Mouse (Mus musculus) adrenal gland, adult 8-10 months (tissue): ENCODE data around the gene Pirb. TPM values are rescaled to one million over a fixed set of nuclear protein-coding genes. Genes with fewer than 3 reads are reported as not detected.

ENCODE experiments used
- DNase-seq: peaks from one replicate; pipeline ENCODE4 v3.0.0; 2022
- total RNA-seq, 4 experiments: library from RNA; stranded (reverse); gene quantifications; 2 replicates each; pipeline ENCODE4 v1.2.4; 2022

The Pirb gene
- total RNA-seq, 4 experiments from 2014 or later: 2.9 to 6.3 (median 5.0) TPM

- no peak for DNase-seq
Measured at GRCm38 (mm10) chr7:3692382-3692986, 27.7 kb downstream of the Pirb start, which contains the start of gene Tsen34. Gene Tsen34, plus strand, starts transcription at chr7:3692863.

- DNase-seq: no peak
Measured at GRCm38 (mm10) chr7:3691919-3692318, 28.3 kb downstream of the Pirb start.

- DNase-seq: no peak
Measured at GRCm38 (mm10) chr7:3685400-3686187, 34.6 kb downstream of the Pirb start.

GRCm38 (mm10) chr7:3684698-3685097, 35.5 kb downstream of the Pirb start:
- DNase-seq: no peak

- DNase-seq: no peak
Measured at GRCm38 (mm10) chr7:3683908-3684550, 36.2 kb downstream of the Pirb start.

GRCm38 (mm10) chr7:3677342-3677741, 42.8 kb downstream of the Pirb start, which contains the start of gene Tmc4:
Gene Tmc4, minus strand, starts transcription at chr7:3677553.
- DNase-seq: no peak

- no peak for DNase-seq
Measured at GRCm38 (mm10) chr7:3676371-3676770, 43.8 kb downstream of the Pirb start.

- DNase-seq: no peak
Measured at GRCm38 (mm10) chr7:3675228-3675548, 45.0 kb downstream of the Pirb start.

- DNase-seq: peak; percentile 50
Measured at GRCm38 (mm10) chr7:3674507-3675227, 45.5 kb downstream of the Pirb start.

- no peak for DNase-seq
Measured at GRCm38 (mm10) chr7:3666921-3667391, 53.2 kb downstream of the Pirb start.

GRCm38 (mm10) chr7:3665215-3666114, 54.7 kb downstream of the Pirb start, which contains the start of gene Leng1:
Gene Leng1, minus strand, starts transcription at chr7:3665840.
- DNase-seq: peak; percentile 98

- DNase-seq: peak; percentile 35
Measured at GRCm38 (mm10) chr7:3664524-3665214, 55.5 kb downstream of the Pirb start.

Other genes starting within 250 kb of the Pirb start
- under 1 TPM in 3 of 4 experiments, not detected in 1; 0.24 to 0.90 (median 0.66) TPM for gene Tarm1, start 217.8 kb downstream of the Pirb start, total RNA-seq
- gene Oscar, start 104.2 kb downstream of the Pirb start, total RNA-seq: under 1 TPM in 2 of 4 experiments, not detected in 2; 0.17 to 0.21 TPM
- gene Ndufa3, start 103.0 kb downstream of the Pirb start, total RNA-seq: 100 to 1,000 TPM; 561 to 701 (median 624) TPM
- gene Tfpt, start 90.5 kb downstream of the Pirb start, total RNA-seq: 10 to 100 TPM; 23.1 to 31.3 (median 24.9) TPM
- 10 to 100 TPM; 38.9 to 57.0 (median 49.1) TPM for gene Prpf31, start 90.4 kb downstream of the Pirb start, total RNA-seq
- 10 to 100 TPM; 48.3 to 83.2 (median 60.9) TPM for gene Cnot3, start 75.1 kb downstream of the Pirb start, total RNA-seq
- gene Leng1, start 54.6 kb downstream of the Pirb start, total RNA-seq: 10 to 100 TPM in 3 of 4 experiments, 1 to 10 TPM in 1; 9.6 to 14.1 (median 11.2) TPM
- 10 to 100 TPM in 3 of 4 experiments, 1 to 10 TPM in 1; 7.8 to 17.7 (median 15.2) TPM for gene Tmc4, start 42.8 kb downstream of the Pirb start, total RNA-seq
- gene Tsen34, start 27.5 kb downstream of the Pirb start, total RNA-seq: 100 to 1,000 TPM; 114 to 130 (median 122) TPM
- gene Mboat7, start 26.9 kb downstream of the Pirb start, total RNA-seq: 10 to 100 TPM; 64.4 to 81.8 (median 71.1) TPM
- gene Rps9, start 16.4 kb downstream of the Pirb start, total RNA-seq: 100 to 1,000 TPM; 852 to 952 (median 882) TPM
- gene Gm15448, start 105.3 kb upstream of the Pirb start, total RNA-seq: 1 to 10 TPM in 1 of 4 experiments, under 1 TPM in 3; 0.49 to 1.5 (median 0.60) TPM
- under 1 TPM; 0.41 to 0.94 (median 0.54) TPM for gene Pira2, start 124.7 kb upstream of the Pirb start, total RNA-seq
- gene Gm14548, start 177.7 kb upstream of the Pirb start, total RNA-seq: under 1 TPM in 2 of 4 experiments, not detected in 2; 0.26 to 0.35 TPM
- gene Lilra6, start 195.1 kb upstream of the Pirb start, total RNA-seq: under 1 TPM; 0.29 to 0.89 (median 0.78) TPM